Comparison of ENCODE assay signal across 8 mouse cellular contexts in genomic region chr9:27106081-27106480, GRCm38 (mm10). TPM values are rescaled to one million over a fixed set of nuclear protein-coding genes. Genes with fewer than 3 reads are reported as not detected.
DNase-seq lines count a peak whose midpoint lies in the region; ATAC-seq and TF ChIP-seq lines count a peak whose summit lies in the region.

No protein-coding gene starts in this region.

- peak; percentile 47 for DNase-seq in adrenal gland, adult 18-20 months (ENCODE audit: low spot score in 2 of 2)
- no peak for DNase-seq in adrenal gland, adult 8-10 months
- no peak for DNase-seq in spleen, adult 2 months (ENCODE audit: low read depth in 1 of 2, low spot score in 2 of 2)
- DNase-seq in spleen, postnatal 14 days (ENCODE audit: low spot score in 2 of 2): no peak
- DNase-seq in cerebellum, postnatal 36 days: peak; percentile 41 to 57
- peak; percentile 52 for DNase-seq in lung, postnatal 10 days
- DNase-seq in skeletal muscle tissue, adult 2 months (ENCODE audit: low read depth, low spot score): peak; percentile 44

- no peak overlapping the region for H3K4me2 ChIP-seq in hindbrain, embryonic 13.5 days

- no peak overlapping the region for H3K9ac ChIP-seq in hindbrain, embryonic 13.5 days

- H3K27ac ChIP-seq in spleen, adult 2 months (ENCODE audit: insufficient read depth, low read length): no peak overlapping the region
- H3K27ac ChIP-seq in hindbrain, embryonic 13.5 days: no peak overlapping the region

- no peak for TF ChIP-seq POLR2A in spleen, adult 2 months (IDR thresholded peaks at IDR 0.05; ENCODE audit: low read depth, low read length)

- H3K36me3 ChIP-seq in spleen, adult 2 months (ENCODE audit: control insufficient read depth, insufficient read depth, low read length): no peaks in the 10 kb centered on the region
- peaks cover 43% of the 10 kb centered on the region for H3K36me3 ChIP-seq in hindbrain, embryonic 13.5 days

- no peak overlapping the region for H3K4me3 ChIP-seq in spleen, adult 2 months (ENCODE audit: extremely low read depth, insufficient read depth, insufficient read length)
- H3K4me3 ChIP-seq in hindbrain, embryonic 13.5 days: no peak overlapping the region

- no peaks in the 10 kb centered on the region for H3K9me3 ChIP-seq in hindbrain, embryonic 13.5 days

- no peaks in the 10 kb centered on the region for H3K4me1 ChIP-seq in spleen, adult 2 months (ENCODE audit: control insufficient read depth, insufficient read depth, insufficient read length)
- H3K4me1 ChIP-seq in hindbrain, embryonic 13.5 days (replicated peaks): peaks cover 14% of the 10 kb centered on the region

- H3K27me3 ChIP-seq in spleen, adult 2 months (ENCODE audit: control insufficient read depth, insufficient read depth, low read length): no peaks in the 10 kb centered on the region
- H3K27me3 ChIP-seq in hindbrain, embryonic 13.5 days: no peaks in the 10 kb centered on the region

- WGBS in spleen, adult 2 months: 32% methylated on average over 1 of the region's 1 CpGs
- WGBS in hindbrain, embryonic 13.5 days: 38% methylated on average over 1 of the region's 1 CpGs

- peak; percentile 23; the same call in 1 of the 2 replicates for TF ChIP-seq CTCF in spleen, adult 2 months (IDR thresholded peaks at IDR 0.05; ENCODE audit: extremely low read depth, insufficient read depth, insufficient read length, insufficient replicate concordance)

- 0 out of 2 replicates have a peak, but pooled peaks have one; percentile 28 for ATAC-seq in hindbrain, embryonic 13.5 days (ENCODE audit: low FRiP score)

RNA-seq across cellular contexts. Expression of gene Jam3, which starts 49.1 kb away (rescaled TPM):
- total RNA-seq in adrenal gland, adult 18-20 months (2021): 10 to 100 TPM; 32.4 to 35.4 TPM
- 10 to 100 TPM; 40.4 to 55.7 (median 47.1) TPM for total RNA-seq in adrenal gland, adult 8-10 months (2022)
- polyA plus RNA-seq in spleen, adult 2 months (2012; rRNA removed): 5.9 and 6.4 TPM in 2 replicates
- polyA plus RNA-seq in hindbrain, embryonic 13.5 days (2015; fragmentation: Nextera tagmentation; extraction: Ambion mirVana): 72.6 and 80.1 TPM in 2 replicates

Comparison
In these comparisons a context has a peak if more than half of its experiments do, and no peak if none do; other contexts are left out.
1. DNase-seq: peak in adrenal gland, adult 18-20 months (2 of 2), cerebellum, postnatal 36 days (2 of 2), lung, postnatal 10 days (single experiment) and skeletal muscle tissue, adult 2 months (single experiment); none in adrenal gland, adult 8-10 months (single experiment), spleen, adult 2 months (0 of 2) and spleen, postnatal 14 days (0 of 2).